Mouse (Mus musculus): ENCODE results near the gene Spaca4.

Gene Spaca4

DNA sequence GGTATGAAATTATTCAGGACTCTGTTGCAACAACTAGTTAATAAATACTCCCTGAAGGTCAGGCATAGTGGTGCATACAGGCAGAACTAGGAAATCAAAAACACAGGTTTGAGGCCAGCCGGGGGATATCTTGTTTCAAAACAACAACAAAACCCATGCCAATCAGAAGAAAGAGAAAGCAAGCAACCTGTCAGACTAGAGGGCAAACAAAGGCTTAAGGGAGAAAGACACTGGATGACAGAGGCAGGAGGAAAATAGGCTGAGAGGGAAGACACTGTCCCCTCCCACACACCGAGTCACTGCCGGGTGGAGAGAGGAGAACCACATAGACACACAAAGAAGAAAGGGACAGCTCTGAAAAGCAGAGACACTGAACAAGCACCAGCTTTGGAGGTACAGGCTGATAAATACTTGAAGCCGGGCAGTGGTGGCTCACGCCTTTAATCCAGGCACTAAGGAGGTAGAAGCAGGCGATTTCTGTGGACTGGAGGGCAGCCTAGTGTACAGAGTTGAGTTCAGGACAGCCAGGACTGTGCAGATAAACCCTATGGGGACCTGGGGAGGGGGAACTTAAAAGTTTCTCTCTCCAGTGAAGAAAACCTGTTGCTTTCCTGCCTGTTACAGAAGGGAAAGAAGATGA is 11.6 kb downstream of the Spaca4 start:
- CTCF ChIA-PET: interaction anchor here (0.9 kb wide), 1 partner anchor 9 kb away, joined by 3 read pairs; the partner anchor contains the start of gene Dbp

DNA sequence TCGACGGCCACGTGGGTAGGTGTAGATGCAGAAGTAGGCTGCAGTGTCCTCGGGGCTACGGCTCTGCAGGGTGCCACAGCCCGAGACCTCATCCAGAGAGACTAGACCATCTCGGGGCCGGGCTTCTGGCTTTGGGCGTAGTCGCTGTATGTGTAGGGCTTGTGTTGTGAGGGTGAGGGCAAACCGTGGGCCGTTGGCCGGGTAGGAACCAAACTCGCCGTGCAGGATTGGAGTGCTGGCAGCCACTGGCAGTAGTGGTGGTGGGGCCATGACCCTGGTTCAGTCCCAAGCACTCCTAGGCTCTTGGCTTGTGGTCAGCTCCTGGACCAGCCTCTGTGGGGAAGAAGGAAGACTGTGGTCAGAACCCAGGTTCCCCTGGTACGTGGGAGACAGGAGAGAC is 12.2 kb downstream of the Spaca4 start:
- CTCF ChIA-PET: no interaction called here

DNA sequence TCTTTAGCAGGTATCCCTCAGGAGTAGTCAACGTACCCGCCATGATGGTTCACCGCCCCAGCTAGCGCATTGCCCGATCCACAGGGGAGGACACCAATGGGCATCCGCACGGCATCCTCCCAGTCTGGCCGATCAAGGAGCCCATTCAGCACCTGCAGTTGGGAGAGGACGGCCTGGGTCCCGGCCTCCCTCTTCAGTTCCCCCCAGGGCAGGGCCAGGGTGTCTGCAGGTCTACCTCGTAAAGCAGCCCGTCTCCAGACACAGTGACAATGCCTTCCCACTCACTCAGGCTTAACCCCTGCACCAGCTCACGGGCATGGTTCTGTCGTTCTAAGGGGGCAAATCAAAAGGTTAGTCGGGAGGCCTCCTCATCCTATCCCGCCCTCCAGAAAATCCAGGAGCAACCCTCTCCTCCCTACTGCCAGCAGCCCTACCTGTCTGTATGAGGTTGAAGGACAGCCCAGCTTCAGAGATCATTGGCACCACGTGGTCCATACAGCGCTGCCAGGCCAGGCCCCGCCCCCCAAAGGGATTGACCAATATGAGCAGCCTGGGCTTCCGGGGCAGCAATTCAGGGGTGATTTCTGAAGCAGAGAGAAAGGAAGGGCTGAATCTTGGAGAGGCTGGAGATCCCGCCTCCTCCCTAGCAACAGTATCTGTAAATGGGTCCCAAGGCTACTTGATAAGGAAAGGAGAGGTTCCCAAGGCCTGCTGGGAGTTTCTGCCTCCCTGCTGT is 13.4 kb downstream of the Spaca4 start:
- CTCF ChIA-PET: interaction anchor here (0.6 kb wide), 1 partner anchor 64 kb away, joined by 6 read pairs; no protein-coding TSS in a partner anchor

- CTCF ChIA-PET: no interaction called here
These were observed 14.1 kb downstream of the Spaca4 start for GRCm38 (mm10) chr7:45711316-45712021.

GRCm38 (mm10) chr7:45710477-45711191 is 15.0 kb downstream of the Spaca4 start:
- CTCF ChIA-PET: no interaction called here

DNA sequence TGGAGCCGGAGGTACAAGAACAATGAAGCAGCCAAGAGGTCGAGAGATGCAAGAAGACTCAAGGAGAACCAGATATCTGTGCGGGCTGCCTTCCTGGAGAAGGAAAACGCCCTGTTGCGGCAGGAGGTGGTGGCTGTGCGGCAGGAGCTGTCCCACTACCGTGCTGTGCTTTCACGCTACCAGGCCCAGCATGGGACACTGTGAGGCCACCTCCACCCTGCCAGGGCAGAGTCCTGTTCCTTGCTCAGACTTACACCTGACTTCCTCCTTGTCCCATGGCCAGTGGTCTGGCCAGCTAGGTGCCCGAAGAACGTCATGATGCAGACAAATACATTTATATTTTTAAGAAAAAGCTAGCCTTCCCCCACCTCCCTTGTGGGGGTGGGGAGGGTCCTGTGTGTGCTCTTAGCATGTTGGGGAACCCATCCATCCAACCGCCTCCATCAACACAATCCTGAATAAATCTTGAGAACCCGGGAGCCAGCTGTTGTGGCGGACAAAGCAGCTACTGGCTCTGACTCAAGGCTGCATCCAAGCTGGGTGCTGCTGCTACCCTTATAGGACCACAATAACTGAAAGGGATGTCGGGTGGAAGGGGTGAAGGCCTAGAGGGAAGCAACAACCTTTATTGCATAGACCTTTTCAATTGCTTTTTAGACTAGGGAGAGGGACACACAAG is 15.8 kb downstream of the Spaca4 start:
- CTCF ChIA-PET: no interaction called here

DNA sequence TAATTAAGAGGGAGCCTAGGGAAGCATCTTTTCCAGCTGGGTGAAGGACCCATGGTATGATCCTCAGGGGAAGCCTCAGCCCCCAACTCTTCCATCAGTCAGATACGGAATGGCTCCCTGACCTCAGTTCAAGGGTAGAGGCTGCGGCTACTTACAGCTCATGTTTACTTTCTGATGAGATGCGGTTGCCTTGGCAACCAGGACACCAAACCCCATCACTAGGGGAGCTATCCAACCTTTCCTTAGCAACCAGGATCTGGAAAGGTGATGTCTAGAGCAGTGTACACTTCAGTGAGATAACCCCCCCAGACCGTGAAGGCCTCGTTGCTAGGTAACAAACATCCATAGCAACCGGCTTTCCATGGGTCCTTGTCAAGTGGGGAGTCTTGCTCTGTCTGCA is 16.6 kb downstream of the Spaca4 start:
- CTCF ChIA-PET: interaction anchor here (1.0 to 1.8 kb wide), 2 partner anchors 8 to 26 kb away, joined by 3 to 8 read pairs; partner anchors contain the start of gene Sphk2

DNA sequence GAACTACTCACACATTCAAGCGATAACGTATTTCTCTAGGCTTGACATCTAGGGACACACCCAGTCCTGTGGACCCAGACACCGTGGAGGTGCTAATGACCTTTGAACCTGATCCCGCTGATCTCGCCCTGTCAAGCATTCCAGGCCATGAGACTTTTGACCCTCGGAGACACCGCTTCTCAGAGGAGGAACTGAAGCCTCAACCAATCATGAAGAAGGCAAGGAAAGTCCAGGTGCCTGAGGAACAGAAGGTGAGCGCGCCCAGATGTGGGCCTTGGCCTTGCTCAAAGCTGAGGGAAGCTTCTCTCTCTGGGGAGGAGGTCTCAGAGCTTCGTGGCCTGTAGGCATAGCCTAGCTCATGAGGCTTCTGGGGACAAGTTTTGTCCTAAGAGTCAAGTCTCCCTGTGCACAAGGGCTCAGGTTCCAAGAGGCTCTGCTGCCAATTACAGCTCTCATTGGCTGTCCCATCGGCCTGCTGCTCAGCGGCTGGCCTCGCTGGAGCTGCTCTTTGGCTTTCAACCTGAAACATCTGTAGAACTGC is 17.3 kb downstream of the Spaca4 start:
- CTCF ChIA-PET: interaction anchor here (0.6 to 1.8 kb wide), 4 partner anchors 9 to 115 kb away, joined by 3 to 8 read pairs (median 7); partner anchors contain the start of gene Sphk2

- CTCF ChIA-PET: interaction anchor here (0.6 to 1.8 kb wide), 2 partner anchors 10 to 114 kb away, joined by 6 to 8 read pairs; partner anchors contain the start of gene Sphk2
These were observed 18.1 kb downstream of the Spaca4 start for GRCm38 (mm10) chr7:45707375-45707967.

GRCm38 (mm10) chr7:45706721-45707241 is 18.8 kb downstream of the Spaca4 start:
- CTCF ChIA-PET: no interaction called here

DNA sequence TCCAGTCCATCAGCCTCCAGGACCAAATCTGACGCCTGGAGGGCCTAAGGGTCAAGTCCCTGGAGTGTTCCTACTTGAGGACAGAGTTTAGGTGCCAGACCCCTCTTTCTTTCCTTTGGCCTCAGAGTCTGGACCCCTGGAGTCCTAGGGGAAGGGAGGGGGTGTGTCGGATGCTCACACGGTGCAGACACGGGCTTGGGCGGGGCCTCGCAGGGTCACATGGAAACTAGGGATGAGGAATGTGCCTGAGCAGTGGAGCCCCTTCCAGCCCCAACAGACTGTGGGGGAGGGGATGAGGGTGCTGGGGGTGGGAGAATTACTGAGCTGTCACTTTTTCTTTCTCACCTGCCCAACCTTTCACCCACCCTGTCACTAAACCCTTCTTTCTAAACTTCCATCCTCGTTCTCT is 19.7 kb downstream of the Spaca4 start:
- CTCF ChIA-PET: interaction anchor here (1.1 kb wide), 1 partner anchor 8 kb away, joined by 3 read pairs; no protein-coding TSS in a partner anchor

DNA sequence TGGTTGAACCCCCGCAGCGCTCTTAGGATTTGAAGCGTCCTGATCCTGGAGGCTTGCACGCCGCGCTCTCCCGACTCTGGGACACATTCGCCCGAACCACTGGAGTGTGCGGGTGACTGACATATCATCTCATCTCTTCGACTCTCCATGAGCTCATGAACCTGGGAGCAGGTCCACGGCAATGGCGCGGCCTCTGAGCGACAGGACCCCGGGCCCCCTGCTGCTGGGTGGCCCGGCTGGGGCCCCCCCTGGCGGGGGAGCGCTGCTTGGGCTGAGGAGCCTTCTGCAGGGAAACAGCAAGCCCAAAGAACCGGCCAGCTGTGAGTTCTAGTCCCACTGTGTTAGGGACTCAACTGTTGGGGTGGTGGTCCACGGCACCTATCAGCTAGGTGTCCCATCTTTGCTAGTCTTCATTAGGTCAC is 20.2 kb downstream of the Spaca4 start:
- CTCF ChIA-PET: interaction anchor here (1.1 kb wide), 1 partner anchor 9 kb away, joined by 3 read pairs; no protein-coding TSS in a partner anchor

DNA sequence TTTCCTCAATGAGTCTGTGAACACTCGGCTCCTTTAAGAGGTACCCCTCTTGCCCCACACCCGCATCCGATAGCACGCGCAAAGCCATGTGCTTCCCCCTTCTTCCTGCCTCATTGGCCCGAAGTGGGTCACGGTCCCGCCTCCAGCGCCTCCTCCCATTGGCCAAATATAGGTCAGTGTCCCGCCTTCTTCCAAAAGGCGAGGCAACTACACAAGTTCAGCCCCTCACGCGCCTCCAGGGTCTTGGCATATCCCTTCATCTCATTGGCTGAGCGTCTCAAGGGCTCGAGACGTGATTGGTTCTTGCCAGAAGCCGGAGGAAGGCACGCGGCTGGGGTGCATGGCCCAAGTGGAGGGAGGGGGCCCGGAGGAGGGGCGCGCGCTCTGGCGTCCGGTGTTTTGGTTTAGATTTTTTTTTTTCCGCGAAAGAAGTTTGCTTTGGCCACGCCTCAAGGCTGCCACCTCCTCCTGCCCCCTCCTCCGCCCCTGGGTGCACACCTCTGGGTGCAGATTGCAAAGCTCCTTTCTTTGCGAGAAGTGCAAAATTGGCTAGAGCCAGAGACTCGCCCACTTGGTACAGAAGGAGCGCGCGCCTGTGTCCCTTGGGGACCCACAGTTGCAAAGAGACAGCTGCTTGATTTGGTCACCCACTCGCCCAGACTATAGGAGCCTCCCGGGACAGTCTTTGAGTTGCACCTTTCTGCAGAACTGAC is 20.7 kb downstream of the Spaca4 start, which contains the start of gene Dbp:
Dbp (plus strand) TSS at position 359 of the 713 bp plus-strand sequence.
- CTCF ChIA-PET: interaction anchor here (0.6 to 1.4 kb wide), 4 partner anchors 9 to 688 kb away, joined by 3 to 4 read pairs (median 3); partner anchors contain the start of genes Ntn5, Scaf1 and Sphk2

- CTCF ChIA-PET: interaction anchor here (1.1 to 1.4 kb wide), 2 partner anchors 13 to 21 kb away, joined by 3 to 4 read pairs; partner anchors contain the start of genes Ntn5 and Sphk2
These were observed 21.5 kb downstream of the Spaca4 start for GRCm38 (mm10) chr7:45704046-45704559.

GRCm38 (mm10) chr7:45703521-45704033 is 22.0 kb downstream of the Spaca4 start:
- CTCF ChIA-PET: interaction anchor here (1.1 to 1.4 kb wide), 2 partner anchors 14 to 20 kb away, joined by 3 to 4 read pairs; partner anchors contain the start of genes Ntn5 and Sphk2

DNA sequence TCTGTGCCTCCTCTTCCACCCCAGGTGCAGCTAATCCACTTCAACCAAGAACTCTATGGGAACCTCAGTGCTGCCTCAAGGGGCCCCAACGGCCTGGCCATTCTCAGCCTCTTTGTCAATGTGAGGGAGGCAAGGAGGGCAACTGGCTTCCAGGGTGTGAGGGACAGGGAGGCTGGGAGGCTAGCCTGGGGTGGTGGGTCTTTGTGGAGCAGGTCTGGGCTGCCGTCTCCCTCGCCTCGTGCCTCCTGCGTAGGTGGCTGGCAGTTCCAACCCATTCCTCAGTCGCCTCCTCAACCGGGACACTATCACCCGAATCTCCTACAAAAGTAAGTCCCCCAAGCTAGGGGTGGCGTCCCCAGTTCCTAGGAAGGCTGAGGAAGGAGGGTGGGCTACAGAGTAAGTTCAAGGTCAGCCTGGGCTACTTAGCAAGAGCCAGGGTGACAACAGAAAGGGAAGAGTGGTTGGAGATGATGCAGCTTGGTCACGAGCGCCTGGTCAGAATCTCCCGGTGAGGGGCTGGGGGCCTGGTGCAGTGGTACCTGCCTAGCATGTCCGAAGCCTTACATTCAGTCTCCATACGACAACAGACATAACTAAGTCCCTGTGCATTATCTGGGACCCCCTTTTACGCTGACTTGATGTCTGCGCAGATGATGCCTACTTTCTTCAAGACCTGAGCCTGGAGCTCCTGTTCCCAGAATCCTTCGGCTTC is 22.6 kb downstream of the Spaca4 start:
- CTCF ChIA-PET: no interaction called here

- CTCF ChIA-PET: no interaction called here
These were observed 23.3 kb downstream of the Spaca4 start for GRCm38 (mm10) chr7:45702316-45702715.

DNA sequence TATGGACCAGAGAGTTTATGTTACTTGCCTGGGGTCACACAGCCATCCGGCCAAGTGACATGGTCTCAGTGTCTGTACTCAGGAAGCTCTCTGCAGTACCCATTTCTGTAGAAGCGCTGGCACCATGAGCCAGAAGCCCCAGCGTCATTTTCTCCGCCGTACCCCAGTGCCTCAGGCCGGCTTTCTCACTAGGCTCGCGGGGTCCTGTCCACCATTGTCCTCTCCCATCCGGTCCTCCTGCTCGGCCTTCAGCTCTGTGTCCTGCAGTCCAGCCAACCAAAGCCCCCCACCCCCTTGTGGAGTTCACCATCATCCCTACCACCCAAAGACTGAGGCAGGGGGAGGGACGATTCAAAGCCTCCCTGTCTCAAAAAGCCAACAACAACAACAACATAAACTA is 24.0 kb downstream of the Spaca4 start:
- CTCF ChIA-PET: no interaction called here
